Mouse (Mus musculus) adipocyte (in vitro differentiated cells): ENCODE results near the gene Ruvbl1.
A peak's percentile ranks its signal among the peaks of the same experiment; 100 is the strongest.

Experiments
- DNase-seq: peaks from one replicate; pipeline ENCODE4 v3.0.0-alpha.2; 2016; ENCODE audit warnings: low spot score

The Ruvbl1 gene

GRCm38 (mm10) chr6:88493712-88494111 is 28.5 kb downstream of the Ruvbl1 start:
- DNase-seq: no peak

DNA sequence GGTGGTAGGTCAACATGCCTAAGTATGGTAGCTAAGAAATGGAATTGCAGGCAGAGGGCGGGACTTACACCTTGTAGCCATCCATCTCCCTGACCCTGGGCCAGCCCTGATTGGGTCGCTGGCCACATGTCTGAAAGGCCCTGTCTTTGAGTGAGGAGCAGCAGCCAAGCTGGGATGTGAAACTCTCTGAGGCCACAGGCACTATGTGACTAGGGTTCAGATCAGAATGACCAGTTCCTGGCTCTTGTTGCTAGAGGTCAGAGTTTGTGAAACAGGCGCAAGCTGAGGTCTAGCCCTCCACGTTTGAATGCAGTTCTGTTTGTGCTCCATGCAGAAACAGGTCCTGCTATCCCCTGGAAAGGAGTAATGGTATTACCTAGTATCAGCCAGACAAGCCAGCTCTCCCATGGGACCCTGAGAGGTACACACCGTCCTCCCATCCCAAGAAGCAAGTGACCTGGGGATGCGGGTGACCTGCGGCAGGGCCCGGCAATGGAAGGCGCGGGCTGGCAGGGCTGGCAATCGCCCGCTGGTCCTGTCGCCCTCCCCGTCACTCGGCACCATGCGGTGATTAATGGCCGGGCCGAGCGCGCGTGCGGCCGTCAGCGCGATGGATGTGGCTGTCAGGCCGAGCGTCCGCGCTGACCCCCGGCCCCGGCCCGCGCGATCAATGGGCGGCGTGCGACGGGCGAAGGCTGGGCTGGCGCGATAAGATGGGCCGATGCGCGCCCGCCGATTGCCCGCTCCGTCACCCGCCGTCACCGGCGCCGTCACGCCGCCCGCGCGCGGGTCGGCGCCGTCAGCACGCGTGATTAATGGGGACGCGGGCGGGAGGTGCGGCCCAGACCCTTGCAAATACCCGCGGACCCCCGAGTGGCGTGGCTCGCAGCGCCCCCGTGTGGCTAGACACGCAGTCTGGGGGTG is 34.5 kb downstream of the Ruvbl1 start:
- no peak for DNase-seq

GRCm38 (mm10) chr6:88500405-88500767 is 35.2 kb downstream of the Ruvbl1 start:
- DNase-seq: no peak

DNA sequence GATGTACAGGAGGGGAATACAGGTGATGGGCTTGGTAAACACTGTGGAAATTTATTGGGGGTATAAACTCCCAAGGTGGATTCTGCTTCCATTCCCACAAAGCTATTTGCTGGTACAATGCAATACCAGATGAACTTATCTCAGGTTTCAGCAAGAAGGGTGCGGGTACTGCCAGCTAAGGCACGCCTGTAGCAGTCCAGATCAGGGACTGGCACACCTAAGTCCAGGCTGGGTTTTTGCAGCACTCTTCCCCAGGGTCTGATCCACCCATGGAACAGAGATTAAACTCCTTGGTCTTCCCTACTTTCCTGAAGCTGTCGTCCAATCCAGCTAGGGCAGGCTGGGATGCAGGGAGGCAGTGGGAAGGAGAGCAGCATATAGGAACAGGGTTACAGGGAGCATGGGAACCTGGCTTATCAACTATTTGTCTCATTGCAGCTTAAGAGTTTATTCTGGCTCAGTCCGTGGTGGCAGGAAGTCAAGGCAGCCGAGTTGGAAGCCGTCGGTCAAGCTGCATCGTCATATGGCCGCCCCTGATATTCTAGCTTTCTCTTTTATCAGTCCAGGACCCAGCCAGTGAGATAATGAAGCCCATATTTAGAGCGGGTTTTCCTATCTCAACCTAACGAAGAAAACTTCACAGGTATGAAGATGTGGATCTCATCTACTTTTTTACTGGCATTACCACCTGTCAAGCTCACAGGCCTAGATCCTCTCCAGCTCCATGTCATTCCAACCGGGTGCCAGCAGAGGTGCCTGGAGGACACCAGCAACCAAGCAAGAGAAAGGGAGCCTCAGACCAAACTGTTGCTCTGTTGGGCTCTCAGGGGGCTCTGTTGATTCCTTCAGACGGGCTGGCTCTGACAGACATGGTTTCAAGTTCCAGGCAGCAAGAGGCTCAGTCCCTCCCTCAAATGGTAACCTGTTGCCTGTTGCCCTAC is 37.1 kb downstream of the Ruvbl1 start:
- DNase-seq: no peak

GRCm38 (mm10) chr6:88503044-88503443 is 37.8 kb downstream of the Ruvbl1 start:
- DNase-seq: no peak

- no peak for DNase-seq
These were observed 48.8 kb downstream of the Ruvbl1 start for GRCm38 (mm10) chr6:88513984-88514383.

- DNase-seq: no peak
These were observed 49.3 kb downstream of the Ruvbl1 start for GRCm38 (mm10) chr6:88514546-88514945.

DNA sequence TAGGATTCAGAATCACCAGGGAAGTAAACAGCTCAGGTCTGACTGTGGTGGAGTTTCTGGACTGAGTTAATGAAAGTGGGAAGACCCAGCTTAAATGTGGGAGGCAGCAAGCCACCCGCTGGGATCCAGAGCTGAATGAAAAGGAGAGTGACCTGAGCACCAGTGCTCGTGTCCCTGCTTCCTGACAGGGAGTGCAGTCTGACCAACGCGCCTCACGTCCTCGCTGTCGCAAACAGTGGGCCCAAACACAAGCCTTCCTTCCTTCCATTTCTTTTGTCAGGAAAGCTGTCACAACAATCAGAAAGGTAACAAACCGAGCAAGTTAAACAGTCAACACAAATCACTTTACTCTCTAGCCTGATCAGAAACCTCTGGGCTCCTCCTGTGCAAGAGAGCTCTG is 50.8 kb downstream of the Ruvbl1 start:
- DNase-seq: no peak

DNA sequence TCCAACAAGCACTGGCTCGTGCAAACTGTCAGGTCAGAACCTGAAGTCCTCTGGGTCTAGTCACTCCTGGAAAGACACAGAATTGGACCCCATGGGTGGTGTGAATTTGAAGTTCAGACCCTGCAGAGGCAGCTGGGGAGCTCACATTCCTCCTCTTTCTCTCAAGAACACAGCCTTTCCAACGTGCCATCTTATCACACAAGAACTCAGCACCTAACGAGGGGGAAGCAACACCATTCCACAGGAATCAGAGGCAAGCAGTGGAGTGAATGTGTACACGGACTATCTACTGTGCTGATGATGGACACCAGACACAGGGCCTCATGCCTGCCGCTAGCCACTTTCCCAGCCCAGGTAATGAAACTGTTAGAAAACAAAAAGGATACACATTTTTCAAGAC is 51.5 kb downstream of the Ruvbl1 start:
- no peak for DNase-seq

GRCm38 (mm10) chr6:88517701-88518403 is 52.6 kb downstream of the Ruvbl1 start:
- DNase-seq: peak; percentile 41

- peak; percentile 98 for DNase-seq
These were observed 53.4 kb downstream of the Ruvbl1 start, which contains the start of gene Sec61a1 for GRCm38 (mm10) chr6:88518404-88519263. Gene Sec61a1 (minus strand): TSS chr6:88518905.

GRCm38 (mm10) chr6:88521821-88522220 is 56.6 kb downstream of the Ruvbl1 start:
- no peak for DNase-seq

- DNase-seq: no peak
These were observed 57.4 kb downstream of the Ruvbl1 start for GRCm38 (mm10) chr6:88522606-88523005.

GRCm38 (mm10) chr6:88523043-88523442 is 57.8 kb downstream of the Ruvbl1 start:
- no peak for DNase-seq

- no peak for DNase-seq
These were observed 58.2 kb downstream of the Ruvbl1 start for GRCm38 (mm10) chr6:88523451-88523850.

GRCm38 (mm10) chr6:88524056-88524455 is 58.8 kb downstream of the Ruvbl1 start:
- no peak for DNase-seq

DNA sequence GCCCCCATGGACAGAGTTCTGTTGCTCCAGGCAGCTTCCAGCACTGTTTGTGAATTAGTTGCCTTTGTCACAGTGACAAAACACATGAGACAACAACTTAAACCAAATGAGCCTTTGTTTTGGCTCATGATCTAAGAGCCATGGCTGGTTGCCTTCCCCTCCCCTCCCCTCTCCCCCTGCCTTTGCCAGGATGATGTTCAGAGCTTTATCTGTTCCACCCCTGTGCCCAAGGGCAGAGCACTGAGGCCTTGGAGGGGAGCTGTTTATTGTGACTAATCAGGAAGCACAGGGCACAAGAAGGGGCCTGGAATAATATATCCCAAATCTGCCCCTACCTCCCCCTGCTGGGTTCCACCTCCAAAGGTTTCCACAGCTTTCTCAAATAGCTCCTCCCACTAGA is 65.1 kb downstream of the Ruvbl1 start:
- no peak for DNase-seq

DNA sequence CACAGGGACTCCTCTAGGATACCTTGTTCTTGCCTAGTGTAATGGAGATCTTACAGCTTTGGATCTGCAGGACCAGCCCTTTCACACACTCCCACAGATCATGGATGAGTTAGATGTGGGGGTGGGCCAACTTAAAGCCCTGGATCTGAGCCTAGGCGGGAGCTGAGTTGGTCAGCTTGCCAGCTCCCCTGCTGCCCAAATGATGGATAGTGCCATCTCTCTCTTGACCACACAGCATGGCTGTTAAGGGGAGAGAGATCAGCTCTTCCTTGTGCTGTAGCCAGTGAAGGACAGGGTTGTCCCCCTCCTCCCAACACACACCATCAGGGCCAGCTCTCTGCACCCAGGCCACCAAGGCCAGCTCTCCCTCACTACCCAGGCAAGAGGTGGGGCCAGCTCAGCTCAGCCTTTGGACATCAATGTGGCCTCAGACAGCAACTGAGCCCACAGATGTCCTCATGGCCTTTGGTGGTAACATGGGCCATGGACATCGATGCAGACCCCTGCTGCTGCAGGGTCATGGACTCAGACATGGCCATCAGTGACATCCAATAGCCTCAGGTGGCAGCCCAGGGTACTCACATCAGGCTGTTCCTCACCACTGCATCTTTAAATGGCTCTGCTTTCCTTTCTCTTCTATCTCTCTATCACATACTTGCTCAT is 75.0 kb downstream of the Ruvbl1 start:
- DNase-seq: no peak

DNA sequence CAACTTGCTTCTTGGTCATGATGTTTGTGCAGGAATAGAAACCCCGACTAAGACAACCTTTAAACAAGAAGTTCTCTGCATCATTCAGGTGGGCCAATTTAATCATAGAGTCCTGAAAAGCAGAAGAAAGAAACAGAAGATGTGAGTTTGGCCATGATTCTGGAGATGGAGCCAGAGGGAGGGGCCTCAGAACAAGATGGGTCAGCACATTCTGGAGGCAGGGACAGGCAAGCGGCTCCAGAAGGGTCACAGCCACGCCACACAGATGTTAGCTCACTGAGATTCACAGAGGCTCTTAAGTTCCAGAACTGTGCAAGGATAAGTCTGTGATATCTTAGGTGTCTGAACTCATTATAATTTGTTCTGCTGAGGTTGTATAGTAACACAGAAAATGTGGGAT is 79.0 kb downstream of the Ruvbl1 start:
- no peak for DNase-seq

DNA sequence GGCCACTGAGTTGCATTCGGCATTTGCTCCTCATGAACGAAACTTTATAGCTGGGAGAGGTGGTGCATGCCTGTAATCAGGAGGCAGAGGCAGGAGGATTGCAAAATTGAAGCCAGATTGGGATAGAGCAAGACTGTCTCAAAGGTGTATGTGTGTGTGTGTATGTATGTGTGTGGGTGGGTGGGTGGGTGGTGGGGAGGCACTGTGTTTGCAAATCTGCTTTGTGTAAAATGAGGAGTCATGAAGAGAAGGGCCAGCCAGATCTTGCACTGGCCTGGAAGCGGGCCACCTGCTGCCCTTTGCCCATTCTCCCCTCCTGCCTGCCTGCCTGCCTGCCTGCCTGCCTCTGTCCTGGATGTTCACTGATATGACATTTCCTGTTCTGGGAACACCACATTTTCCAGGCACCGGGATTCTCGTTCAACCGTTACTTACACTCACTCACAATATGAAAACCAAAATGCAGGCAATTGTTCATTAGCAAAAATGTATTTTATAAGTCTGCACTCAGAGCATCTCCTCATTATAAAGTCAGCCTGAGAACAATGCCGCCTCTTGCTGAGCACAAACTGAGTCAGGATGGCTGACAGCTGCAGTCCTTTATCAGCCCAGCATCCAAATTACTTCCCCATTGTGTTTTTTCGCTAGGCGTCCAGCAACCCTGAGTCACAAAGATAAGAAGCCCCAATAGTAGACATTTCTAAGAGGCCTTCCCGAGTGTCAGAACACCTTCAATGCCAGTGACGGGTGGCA is 79.6 kb downstream of the Ruvbl1 start:
- DNase-seq: no peak
